Mouse (Mus musculus) spleen, adult 12 weeks (tissue): ENCODE measurements at regions not wholly inside any gene's neighbourhood (a gene's known extent, or its start where the extent isn't known, plus 50 kb on each side); places are given as distances from the start of the nearest gene placed in this dataset.

Source experiments
- DNase-seq: peaks from one replicate; pipeline ENCODE4 v3.0.0; 2022; ENCODE audit warnings: low spot score

GRCm38 (mm10) chr12:92509494-92509893 is 660.5 kb upstream of the Sel1l start:
- no peak for DNase-seq

GRCm38 (mm10) chr12:92508796-92509489 is 660.0 kb upstream of the Sel1l start:
- DNase-seq: no peak

DNA sequence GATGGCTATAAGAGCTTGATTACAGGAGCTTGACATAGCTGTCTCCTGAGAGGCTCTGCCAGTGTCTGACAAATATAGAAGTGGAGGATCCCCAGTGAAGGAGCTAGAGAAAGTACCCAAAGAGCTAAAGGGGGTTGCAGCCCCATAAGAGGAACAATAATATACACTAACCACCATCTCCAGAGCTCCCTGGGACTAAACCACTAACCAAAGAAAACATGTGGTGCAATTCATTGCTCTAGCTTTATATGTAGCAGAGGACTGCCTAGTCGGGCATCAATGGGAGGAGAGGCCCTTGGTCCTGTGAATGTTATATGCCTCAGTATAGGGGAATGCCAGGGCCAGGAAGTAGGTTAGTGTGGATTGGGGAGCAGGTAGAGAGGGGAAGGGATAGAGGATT is 635.0 kb upstream of the Sel1l start:
- no peak for DNase-seq

DNA sequence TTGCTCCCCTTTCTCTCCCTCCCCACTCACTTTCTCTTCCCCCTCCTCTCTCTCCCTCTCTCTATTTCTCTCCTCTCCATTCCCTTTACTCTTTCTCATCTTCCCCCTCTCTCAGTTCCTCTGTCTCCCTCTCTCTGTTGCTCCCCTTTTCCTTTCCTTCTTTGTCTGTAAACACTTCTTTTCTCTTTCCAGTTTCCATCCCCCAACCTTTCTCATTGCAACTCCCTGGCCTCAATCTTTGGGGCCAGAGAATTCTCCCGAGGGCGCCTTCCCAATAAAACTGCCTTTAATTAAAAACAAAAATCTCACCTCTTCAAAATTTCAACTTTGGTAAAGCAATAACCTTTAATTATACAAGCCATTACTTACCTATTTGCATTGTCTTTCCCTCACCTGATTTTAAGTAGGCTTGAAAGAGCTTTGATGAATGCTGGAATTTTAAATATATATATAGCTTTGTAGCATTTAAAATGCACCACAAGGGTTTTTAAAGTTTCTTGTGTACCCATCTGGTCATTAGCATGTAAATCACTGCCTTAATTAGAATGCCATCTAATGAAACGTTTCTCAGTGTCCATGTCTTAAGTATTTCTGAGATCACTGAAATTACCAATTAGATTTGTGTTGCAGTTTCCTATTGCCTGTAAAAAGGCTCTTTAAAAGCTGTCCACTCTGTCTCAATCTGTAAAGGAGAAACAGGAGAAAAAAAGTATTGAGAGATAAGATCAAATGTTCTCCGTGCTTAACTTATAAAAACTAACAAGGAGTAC is 625.5 kb upstream of the Sel1l start:
- DNase-seq: no peak

- DNase-seq: no peak
Measured at GRCm38 (mm10) chr12:92451110-92451818, 602.3 kb upstream of the Sel1l start.

DNA sequence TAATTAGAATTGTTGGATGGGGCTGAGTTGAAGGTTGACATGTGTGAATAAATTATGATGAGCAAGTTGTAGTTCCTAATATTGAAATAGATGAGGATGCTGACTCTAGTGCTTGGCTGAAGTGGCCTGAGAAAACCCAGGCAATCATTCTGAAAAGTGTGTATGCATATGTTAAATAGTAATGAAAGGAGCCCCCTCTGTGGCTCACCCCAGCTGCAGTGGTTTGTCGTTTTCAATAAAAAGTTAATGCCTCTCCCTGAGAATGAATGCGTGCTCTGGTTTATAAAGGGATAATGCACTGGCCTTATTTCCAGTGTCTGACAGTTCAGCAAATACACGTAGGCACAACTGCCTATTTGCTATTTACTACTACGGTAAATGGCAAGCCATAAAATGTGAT is 569.5 kb upstream of the Sel1l start:
- DNase-seq: no peak

GRCm38 (mm10) chr12:92405506-92405905 is 556.5 kb upstream of the Sel1l start:
- no peak for DNase-seq

DNA sequence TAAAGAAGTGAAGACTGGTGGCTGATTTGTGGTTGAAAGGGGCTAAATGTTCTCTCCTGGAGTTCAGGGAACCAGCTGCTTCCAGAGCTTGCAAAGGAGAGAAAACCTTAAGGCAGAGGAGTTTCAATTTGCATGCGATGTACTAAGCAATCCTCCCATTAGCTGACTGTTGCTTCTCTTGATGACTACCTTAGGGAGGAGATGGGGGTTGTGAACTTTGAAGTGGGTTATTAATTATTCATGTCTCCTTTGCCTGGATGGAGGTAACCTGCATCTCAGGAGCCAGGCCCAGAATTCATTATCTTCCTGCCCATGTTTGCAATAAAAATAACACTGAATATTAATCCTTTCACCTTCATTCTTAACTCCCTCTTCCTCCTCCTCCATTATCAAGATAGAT is 552.0 kb upstream of the Sel1l start:
- DNase-seq: no peak

- DNase-seq: no peak
Measured at GRCm38 (mm10) chr12:92386195-92386594, 537.2 kb upstream of the Sel1l start.

DNA sequence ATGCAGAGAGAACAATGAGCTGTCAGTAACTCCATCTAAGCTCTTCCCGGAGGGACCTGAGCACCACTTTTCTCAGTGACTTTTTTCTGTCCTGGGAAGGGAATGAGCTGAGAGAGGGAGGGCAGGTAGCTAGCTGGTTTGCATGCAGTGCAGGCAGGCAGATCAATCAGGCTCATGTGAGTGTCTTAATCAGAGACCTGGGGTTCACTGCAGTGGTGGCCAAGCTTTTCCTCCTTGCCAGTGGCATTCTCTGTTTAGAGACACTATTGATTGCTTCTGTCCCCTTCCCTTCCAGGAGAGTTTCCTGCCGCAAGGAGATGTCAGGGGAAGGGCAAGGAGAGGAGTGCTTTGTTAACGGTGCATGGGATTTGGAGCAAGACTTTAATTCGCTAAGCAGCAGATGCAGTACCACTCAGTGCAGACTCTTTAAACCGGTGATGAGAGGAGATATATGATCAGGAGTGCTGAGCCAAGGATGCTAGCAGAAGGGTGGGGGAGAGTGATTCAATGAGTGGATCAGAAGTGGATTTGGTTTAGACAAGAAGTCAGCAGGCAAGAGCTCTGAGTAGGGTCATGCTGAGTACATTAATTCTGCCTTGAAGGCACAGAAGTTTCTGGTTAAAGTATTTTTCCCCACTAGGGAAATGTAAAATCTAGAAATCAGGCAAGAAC is 535.4 kb upstream of the Sel1l start:
- DNase-seq: no peak

GRCm38 (mm10) chr12:92379130-92379529 is 530.2 kb upstream of the Sel1l start:
- DNase-seq: no peak

DNA sequence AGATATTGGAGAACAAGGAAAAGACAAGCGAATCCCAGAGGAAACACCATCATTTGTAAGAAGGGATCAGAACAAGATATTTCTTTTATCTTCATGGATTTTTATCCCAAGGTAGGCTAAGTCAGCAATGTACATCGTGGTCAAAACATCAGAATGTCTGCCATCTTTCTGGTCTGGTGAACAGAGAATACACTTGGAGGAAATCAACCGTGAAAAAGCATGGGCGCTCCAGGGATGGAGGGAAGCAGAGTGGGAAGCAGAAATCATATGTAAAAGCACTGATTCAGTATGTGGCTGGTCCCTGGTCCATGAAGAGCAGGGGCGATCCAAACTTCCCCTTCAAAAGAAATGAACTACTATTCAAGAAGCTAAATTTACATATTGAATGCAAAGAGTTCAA is 517.0 kb upstream of the Sel1l start:
- DNase-seq: no peak

DNA sequence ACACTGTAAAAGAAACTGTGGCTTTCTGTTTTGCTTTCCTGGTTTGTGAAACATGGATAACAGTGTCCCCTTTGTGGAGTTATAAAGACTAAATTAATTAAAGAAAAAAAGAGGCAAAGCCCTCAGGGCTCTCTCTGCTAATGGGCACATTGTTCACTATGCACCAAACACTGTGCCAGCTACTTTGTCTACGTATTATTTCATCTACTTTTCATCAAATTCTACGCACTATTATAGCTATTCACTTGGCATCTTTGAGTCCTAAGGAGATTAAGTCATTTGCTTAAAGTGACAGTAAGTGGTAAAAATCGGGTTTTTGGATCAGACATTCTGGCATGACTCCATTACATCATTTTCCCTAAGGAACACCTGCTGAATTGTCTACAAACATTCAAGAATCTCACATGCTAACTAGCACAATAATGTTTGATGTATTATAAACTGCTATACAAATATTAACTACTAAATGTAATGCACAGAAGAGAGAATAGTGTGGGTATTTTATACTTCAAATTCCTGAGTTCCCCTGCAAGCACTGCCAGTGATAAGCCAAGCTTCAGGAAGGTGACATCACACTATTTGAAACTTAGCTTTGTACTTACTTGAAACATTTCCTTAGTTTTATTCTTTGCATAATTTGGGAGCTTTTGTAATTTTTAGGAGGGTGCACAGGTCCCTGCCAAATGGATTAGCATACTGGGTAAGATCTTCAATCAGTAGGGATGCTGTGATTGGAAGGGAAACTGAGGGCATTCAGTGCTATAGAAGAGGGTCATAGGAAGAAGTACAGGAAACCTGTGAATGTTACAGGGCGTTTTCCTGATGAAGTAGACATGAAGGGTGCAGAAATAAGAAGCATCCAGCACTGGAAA is 504.7 kb upstream of the Sel1l start:
- no peak for DNase-seq

DNA sequence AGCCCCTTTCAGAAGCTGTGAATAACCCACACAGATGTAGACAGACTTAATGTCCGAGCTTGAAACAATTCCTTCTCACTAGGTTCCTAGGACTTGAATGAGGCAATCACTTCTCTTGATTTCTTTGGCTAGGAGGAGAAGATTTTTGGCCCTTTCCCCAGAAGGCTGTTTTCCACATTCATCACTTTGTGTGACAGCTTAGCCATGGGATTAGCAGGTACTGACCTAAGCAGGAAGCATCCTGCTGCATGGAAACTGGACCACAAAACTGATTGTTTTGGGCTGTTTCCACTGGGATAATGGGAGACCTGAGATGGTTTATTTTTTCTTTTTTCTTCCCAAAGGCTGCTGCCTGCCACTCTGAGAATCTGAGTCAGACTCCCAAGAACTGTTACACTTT is 469.3 kb upstream of the Sel1l start:
- DNase-seq: no peak

DNA sequence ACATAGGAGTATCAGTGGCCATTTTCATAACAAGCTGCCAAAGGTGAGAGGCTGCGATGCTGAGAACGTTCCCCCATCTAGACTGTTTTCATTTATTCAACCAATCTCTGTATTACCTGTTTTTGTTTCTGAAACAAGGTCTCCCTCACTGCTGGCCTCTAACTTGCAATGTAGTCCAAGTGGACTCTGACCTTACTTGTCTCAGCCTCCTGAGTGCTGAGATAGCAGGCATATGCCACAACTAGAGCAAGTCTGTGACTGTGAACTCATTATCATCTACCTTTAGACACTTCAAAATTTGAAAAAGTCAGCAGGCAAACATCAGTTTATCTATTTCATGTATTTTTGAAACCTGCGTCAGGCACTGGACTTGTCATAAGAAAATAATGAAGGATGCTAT is 468.7 kb upstream of the Sel1l start:
- no peak for DNase-seq

- DNase-seq: no peak
Measured at GRCm38 (mm10) chr12:92316285-92316684, 467.3 kb upstream of the Sel1l start.

GRCm38 (mm10) chr12:92315820-92316219 is 466.9 kb upstream of the Sel1l start:
- DNase-seq: no peak

DNA sequence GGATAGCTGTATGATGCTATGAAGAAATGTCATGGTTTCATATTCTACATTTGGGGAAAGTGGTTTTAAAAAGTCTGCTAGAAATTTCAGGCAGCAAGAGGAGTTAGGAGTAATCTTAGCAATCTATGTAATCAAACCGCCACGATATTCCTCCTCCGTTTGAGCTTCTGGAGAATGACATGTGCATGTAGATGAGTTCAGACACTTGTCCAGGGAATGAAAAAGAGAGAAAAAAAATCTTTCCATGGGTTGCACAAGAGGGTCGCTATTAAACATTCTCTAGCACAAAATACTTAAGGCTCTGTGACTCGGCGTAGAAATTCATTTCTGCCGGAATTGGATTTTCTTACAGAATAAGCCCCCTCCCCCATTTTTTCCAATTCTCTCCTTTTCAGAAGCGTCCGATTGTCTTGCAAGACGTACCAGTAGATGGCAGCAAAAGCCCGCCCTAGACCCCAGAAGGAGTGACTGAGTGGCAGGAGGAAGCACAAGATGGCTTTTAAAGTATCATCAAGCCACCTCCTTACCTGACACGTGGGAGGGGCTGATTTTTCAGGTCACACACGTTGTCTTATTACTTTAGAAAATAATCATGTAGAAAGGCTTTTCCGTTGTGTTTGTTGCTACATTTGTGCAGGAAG is 454.1 kb upstream of the Sel1l start:
- DNase-seq: peak; percentile 11

DNA sequence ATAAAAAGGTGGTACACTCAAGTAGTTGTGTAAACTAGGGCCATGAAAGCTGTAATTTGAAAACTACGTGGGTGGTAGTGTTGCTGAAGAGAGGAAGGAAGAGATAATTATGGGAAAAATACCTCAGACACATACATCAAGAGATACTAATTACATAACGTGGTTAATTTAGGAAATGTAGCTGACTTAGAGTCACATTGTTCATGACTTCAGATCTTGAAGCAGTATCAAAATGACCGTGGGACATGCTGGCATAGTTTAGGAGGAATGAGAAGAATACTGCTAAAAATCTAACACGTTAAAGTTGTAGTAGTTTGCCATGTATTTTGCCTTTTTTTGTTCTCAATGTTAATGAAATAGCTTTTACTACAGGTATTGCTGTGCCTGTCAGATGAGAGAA is 445.9 kb upstream of the Sel1l start:
- no peak for DNase-seq

DNA sequence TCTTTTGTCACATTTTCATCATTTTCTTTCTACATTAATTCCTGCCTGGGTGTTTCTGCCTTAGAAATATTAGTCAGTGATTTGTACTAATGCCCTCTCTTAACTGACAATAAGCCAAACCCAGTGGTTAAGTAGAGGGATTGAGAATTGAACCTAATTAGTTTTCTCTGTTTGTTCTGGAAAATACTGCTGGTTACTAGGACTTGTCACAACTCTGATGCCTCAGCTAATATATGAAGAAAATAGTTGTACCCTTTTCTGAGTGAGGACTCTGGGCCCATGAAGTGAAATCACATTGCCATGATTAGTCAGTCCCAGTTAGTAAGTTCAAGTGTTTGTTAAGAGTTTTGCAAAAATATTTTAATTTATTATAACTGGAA is 444.4 kb upstream of the Sel1l start:
- no peak for DNase-seq
